Mouse (Mus musculus) thymus, adult 18-20 months (tissue): ENCODE data around the gene Kmt2e.
"Not testable (repeated sequence)": the region's sequence is repeated elsewhere in the genome, so short reads cannot be mapped to it uniquely, and the experiment has no call there.

Experiments used
- DNase-seq, 2 experiments: peaks; one replicate each; pipeline ENCODE4 v3.0.0; 2022; ENCODE audit warnings: mixed read lengths in 2 of 2

Kmt2e gene

DNA sequence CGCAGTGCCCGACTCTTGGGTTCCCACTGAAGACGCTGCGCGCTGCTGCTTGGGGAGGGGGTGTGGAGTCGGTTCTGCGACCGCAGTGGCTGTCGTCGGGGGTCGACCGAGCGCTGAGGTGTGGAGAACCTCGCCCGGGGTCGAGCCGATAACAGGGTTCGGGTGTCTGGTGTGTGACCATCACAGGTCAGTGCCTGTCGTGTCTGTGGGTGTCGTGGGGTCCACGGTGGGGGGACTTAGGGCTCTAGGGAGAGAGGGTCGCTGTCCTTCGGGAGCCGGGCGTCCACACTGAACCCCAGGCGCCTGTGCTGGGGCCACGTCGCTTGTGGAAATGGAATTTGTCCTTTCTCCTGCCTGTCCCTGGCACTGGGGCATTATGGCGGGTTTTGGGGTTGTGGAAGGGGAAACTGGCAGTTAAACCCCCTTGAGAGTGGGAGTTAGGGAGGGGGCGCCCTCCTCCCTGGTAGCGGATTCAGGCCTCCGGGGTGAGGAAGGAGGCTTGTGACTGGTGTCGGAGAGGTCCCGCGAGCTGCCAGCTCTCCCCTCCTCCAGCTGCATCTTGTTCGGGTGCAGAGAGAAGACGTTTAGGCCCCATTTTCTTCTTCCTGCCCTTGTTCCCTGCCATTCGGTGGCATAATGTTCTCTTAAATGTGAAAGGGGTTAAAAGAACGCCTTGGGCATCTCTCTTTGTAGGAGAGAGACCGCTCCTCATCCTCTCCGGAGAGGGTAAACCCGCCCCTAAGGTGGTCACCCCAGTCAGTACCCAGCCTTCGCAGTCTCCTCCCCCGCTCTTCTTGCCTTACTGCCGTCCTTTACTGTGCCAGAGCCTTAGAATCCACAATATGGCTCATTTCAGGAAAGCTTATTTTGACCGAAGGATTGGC, 599 bp downstream of the Kmt2e start:
- peak; percentile 66 to 72 for DNase-seq

GRCm38 (mm10) chr5:23435482-23436125, 1.4 kb downstream of the Kmt2e start:
- no peak for DNase-seq

DNA sequence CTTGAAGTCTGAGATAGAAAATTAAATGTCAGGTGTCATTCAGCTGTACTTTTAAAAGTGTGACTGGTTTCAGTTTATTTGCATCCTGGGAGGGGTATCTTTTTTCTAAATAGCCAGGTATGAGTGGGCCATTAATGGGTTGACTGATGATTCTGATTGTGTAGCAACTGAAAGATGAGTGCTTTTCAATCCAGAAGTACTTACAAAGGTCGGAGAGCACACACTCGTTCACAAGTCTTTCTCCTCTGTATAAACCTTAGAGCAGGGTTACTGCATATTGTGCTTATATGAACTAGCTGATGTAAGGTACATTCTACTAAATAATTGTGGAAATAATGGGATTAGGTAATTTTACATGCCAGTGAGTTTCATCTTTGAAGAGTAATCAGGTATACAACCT, 2.5 kb downstream of the Kmt2e start:
- no peak for DNase-seq

GRCm38 (mm10) chr5:23439857-23440256, 5.6 kb downstream of the Kmt2e start:
- no peak for DNase-seq

- no peak for DNase-seq
Measured at GRCm38 (mm10) chr5:23440572-23440971, 6.3 kb downstream of the Kmt2e start.

DNA sequence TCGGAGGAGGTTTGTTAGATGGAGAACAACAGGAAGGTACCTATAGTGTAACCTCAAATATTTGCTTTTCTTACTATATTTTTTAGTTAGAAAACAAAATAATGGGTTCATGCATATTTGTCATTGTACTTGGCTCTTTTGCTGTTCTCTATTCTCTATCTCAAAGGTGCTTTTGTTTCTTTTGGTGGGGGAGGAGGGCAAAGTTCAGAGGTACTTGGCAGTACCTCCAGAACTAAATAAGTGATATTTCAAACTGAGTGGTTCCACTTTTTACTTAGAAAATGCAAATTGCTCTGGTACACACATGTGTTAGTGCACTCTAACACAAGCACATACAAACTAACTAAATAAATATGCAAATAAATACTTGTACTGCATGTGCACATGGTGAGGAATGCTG, 7.7 kb downstream of the Kmt2e start:
- no peak for DNase-seq

GRCm38 (mm10) chr5:23444411-23444810, 10.2 kb downstream of the Kmt2e start:
- DNase-seq = no peak

DNA sequence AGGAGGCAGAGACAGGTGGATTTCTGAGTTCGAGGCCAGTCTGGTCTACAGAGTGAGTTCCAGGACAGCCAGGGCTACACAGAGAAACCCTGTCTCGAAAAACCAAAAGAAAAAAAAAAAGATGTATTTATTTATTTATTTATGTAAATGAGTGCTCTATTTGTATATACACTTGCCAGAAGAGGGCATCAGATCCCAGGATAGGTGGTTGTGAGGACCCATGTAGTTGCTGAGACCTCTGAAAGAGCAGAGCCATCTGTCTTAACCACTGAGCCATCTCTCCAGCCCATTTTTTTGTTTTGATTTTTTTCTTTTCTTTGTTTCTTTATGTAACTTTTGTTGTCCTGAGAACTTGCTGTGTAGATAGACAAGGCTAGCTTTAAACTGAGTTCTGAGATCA, 19.3 kb downstream of the Kmt2e start:
- not testable (repeated sequence) for DNase-seq

DNA sequence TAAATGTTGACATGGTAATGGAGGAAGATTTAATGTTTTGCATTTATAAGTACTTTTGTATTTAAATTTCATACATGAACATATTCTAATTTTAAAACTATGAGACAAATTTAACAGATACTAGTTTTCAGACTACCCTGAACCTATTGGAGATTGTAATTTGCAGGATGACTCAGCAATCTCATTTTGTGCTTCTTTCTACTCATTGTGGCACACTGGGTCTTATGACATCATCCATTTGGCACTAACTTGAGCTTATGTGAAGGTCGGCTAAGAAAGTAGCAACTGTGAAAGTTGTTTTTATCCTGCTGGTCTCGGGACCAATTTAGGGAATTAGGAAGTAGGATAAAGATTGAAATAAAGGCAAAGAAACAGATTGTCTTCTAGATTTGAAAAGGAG, 27.4 kb downstream of the Kmt2e start:
- DNase-seq = no peak

DNA sequence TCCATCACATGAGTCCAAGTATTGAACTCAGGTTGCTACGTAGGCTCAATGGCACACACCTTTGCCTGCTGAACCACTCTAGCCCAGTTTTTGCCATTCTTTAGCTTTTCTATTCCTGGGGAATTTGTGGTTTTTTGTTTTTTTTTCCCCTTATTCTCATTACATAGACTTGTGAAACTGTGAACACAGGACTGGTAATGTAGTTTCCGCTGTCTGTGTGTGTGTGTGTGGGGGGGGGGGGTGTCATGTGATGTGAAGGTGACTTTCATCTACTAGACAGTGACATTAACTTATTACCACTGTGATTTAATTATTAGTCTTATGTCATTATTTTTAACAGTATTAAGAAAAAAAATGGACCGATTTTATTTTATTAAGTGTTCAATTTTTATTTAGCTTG, 30.0 kb downstream of the Kmt2e start:
- DNase-seq = no peak

DNA sequence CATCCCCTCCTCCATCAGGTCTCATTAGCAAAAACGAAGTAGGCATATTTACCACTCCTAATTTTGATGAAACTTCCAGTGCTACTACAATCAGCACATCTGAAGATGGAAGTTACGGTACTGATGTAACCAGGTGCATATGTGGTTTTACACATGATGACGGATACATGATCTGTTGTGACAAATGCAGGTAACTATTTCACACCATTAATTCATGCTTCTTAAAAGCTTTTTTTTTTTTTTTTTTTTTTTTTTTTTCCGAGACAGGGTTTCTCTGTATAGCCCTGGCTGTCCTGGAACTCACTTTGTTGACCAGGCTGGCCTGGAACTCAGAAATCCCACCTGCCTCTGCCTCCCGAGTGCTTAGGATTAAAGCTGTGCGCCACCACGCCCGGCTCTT, 30.5 kb downstream of the Kmt2e start:
- no peak for DNase-seq

DNA sequence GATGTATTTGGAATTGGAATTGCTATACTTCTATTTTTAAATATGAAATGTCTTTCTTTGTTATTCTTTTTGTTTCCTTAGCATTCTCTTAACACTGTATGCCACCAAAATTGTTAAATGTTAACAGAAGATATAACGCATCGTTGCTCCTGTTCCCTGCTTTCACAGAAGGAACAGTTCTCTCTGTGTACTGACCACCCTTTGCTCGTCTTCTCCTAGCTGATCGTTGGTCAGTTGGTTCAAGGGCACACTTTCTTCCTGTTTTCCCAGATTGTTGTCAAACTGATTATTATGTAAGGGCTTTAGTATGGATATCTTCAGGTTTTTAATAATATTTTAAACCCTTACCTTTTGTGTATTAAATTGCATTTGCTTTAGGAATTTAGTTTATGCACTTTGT, 32.3 kb downstream of the Kmt2e start:
- no peak for DNase-seq

- DNase-seq = no peak
Measured at GRCm38 (mm10) chr5:23473098-23473873, 39.0 kb downstream of the Kmt2e start.

DNA sequence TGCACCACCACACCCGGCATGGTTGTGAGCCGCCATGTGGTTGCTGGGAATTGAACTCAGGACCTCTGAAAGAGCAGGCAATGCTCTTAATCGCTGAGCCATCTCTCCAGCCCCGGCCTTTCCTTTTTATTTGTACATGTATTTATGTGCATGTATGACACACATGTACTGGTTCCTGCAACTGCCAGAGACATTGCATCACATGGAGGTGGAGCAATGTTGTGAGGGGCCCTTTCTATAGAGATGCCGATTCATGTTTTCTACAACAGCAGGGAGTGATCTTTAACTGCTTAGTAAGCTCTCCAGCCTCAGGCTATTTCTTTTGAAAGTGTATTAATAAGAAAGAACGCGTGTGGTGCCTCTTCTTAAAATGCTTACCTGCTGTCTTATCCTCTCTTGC, 49.6 kb downstream of the Kmt2e start:
- DNase-seq = no peak

GRCm38 (mm10) chr5:23489231-23489630, 55.0 kb downstream of the Kmt2e start:
- no peak for DNase-seq

DNA sequence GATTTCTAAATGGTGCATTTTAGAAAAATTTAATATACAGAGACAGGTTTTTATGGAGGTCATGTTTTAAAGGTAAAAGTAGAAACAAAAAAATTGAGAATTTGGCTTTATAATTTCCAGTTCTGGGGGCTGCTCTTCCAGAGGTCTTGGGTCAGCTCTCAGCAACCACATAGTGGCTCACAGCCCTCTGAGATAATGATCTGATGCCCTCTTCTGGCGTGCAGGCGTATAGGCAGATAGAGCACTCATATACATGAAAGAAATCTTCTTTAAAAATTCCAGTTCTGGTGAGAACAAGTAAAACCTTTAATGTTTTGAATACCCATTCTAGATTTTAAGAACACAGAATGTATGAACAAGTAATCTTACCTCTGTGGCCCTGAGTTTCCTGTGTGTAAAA, 56.6 kb downstream of the Kmt2e start:
- DNase-seq = no peak

DNA sequence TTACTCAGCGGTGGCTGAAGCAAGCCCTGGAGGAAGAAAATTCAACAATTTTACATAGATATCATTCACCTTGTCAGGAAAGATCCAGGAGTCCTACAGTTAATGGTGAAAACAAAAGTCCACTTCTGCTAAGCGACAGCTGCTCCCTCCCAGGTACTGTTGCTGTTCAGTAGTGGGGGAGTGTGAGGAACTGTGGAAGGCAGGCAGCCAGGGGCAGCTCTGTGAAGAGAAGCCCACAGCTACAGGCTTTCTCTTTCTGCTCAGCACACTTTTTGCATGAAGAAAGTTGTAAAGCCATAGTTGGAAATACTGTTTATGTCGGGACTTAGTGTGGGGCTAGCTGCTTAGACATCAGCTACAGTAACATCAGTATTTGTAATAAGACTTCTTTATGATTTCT, 62.2 kb downstream of the Kmt2e start:
- DNase-seq = no peak

- DNase-seq = no peak
Measured at GRCm38 (mm10) chr5:23496933-23497332, 62.7 kb downstream of the Kmt2e start.

DNA sequence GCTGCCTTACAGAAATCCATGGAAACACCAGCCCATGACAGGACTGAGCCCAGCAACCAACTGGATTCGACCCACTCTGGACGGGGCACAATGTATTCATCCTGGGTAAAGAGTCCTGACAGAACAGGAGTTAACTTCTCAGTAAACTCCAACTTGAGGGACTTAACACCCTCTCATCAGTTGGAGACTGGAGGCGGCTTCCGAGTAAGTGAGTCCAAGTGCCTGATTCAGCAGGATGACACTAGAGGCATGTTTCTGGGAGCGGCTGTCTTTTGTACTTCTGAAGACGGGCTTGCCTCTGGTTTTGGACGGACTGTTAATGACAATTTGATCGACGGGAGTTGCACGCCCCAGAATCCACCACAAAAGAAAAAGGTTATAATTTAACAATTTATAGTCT, 63.7 kb downstream of the Kmt2e start:
- DNase-seq = no peak

- no peak for DNase-seq
Measured at GRCm38 (mm10) chr5:23499257-23499656, 65.0 kb downstream of the Kmt2e start.

DNA sequence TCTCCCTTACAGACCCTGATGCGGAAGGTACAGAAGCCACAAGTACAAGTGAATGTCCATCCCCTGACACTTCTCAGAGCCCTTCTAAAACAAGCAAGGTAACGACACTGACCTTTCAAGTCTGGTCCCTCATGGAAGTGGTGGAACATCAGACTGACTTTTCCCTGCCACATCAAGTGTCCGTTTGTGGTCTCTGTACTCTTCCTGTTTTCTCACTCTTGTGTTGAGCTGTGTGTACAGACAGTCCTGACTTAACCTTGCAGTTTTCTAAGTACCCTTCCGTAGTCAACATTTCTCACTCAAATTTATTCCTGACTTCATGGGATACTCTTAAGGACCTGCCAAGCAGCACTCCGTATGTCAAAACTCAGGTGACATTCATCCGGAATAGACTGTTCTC, 66.5 kb downstream of the Kmt2e start:
- DNase-seq = no peak

DNA sequence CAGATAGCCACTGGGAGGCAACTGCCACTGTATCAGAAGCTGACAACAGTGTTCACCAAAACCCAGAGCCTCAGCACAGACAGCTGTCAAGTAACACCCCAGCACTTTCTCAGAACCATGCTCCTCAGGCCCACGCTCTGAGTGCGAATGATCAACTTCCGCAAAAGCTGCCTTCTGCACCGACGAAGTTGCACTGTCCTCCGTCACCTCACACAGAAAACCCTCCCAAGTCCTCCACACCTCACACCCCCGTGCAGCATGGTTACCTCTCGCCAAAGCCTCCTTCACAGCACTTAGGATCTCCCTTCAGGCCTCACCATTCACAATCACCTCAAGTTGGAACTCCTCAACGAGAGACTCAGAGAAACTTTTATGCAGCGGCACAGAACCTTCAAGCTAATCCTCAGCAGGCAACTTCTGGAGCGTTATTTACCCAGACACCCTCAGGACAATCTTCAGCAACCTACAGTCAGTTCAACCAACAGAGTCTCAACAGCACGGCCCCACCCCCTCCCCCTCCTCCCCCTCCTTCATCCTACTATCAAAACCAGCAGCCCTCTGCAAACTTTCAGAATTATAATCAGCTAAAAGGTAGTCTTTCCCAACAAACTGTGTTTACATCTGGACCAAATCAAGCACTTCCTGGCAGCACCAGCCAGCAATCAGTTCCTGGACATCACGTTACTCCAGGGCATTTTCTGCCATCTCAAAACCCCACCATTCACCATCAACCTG, 67.5 kb downstream of the Kmt2e start:
- DNase-seq = no peak
